Mouse (Mus musculus): ENCODE data around the gene Rapgef4.

Rapgef4 gene

GRCm38 (mm10) chr2:72074999-72075561, 94.0 kb downstream of the Rapgef4 start:
- no peak for DNase-seq (ENCODE audit: low read depth, low spot score)

GRCm38 (mm10) chr2:72077490-72078139, 96.6 kb downstream of the Rapgef4 start:
- no peak for DNase-seq (ENCODE audit: low read depth, low spot score)

- DNase-seq (ENCODE audit: low read depth, low spot score): no peak
Observed at GRCm38 (mm10) chr2:72078140-72078521, 97.1 kb downstream of the Rapgef4 start.

GRCm38 (mm10) chr2:72079110-72079509, 98.1 kb downstream of the Rapgef4 start:
- no peak for DNase-seq (ENCODE audit: low read depth, low spot score)

GRCm38 (mm10) chr2:72082846-72083245, 101.8 kb downstream of the Rapgef4 start:
- no peak for DNase-seq (ENCODE audit: low read depth, low spot score)

- DNase-seq (ENCODE audit: low read depth, low spot score): no peak
Observed at GRCm38 (mm10) chr2:72088886-72089285, 107.8 kb downstream of the Rapgef4 start.

GRCm38 (mm10) chr2:72090061-72090460, 109.0 kb downstream of the Rapgef4 start:
- DNase-seq (ENCODE audit: low read depth, low spot score): no peak

- DNase-seq (ENCODE audit: low read depth, low spot score): no peak
Observed at GRCm38 (mm10) chr2:72092046-72092445, 111.0 kb downstream of the Rapgef4 start.

- DNase-seq (ENCODE audit: low read depth, low spot score): peak; percentile 55
Observed at GRCm38 (mm10) chr2:72093402-72094037, 112.5 kb downstream of the Rapgef4 start.

GRCm38 (mm10) chr2:72094038-72094437, 113.0 kb downstream of the Rapgef4 start:
- DNase-seq (ENCODE audit: low read depth, low spot score): no peak

GRCm38 (mm10) chr2:72094446-72094845, 113.4 kb downstream of the Rapgef4 start:
- no peak for DNase-seq (ENCODE audit: low read depth, low spot score)

- DNase-seq (ENCODE audit: low read depth, low spot score): no peak
Observed at GRCm38 (mm10) chr2:72095002-72095401, 114.0 kb downstream of the Rapgef4 start.

GRCm38 (mm10) chr2:72096345-72096744, 115.3 kb downstream of the Rapgef4 start:
- DNase-seq (ENCODE audit: low read depth, low spot score): peak; percentile 62

GRCm38 (mm10) chr2:72098366-72098765, 117.3 kb downstream of the Rapgef4 start:
- no peak for DNase-seq (ENCODE audit: low read depth, low spot score)

GRCm38 (mm10) chr2:72104604-72105003, 123.6 kb downstream of the Rapgef4 start:
- no peak for DNase-seq (ENCODE audit: low read depth, low spot score)

- no peak for DNase-seq (ENCODE audit: low read depth, low spot score)
Observed at GRCm38 (mm10) chr2:72107525-72108180, 126.6 kb downstream of the Rapgef4 start.

GRCm38 (mm10) chr2:72108448-72109312, 127.6 kb downstream of the Rapgef4 start:
- no peak for DNase-seq (ENCODE audit: low read depth, low spot score)

- DNase-seq (ENCODE audit: low read depth, low spot score): no peak
Observed at GRCm38 (mm10) chr2:72110404-72110803, 129.4 kb downstream of the Rapgef4 start.

- DNase-seq (ENCODE audit: low read depth, low spot score): no peak
Observed at GRCm38 (mm10) chr2:72113716-72114115, 132.7 kb downstream of the Rapgef4 start.

- no peak for DNase-seq (ENCODE audit: low read depth, low spot score)
Observed at GRCm38 (mm10) chr2:72114148-72114559, 133.1 kb downstream of the Rapgef4 start.

- peak; percentile 71 for DNase-seq (ENCODE audit: low read depth, low spot score)
Observed at GRCm38 (mm10) chr2:72116103-72116502, 135.1 kb downstream of the Rapgef4 start.

- DNase-seq (ENCODE audit: low read depth, low spot score): no peak
Observed at GRCm38 (mm10) chr2:72116698-72117097, 135.7 kb downstream of the Rapgef4 start.

Data from mesoderm, embryonic 11.5 days (tissue).